Mouse (Mus musculus) lung, adult 2 months (tissue): ENCODE data around the gene Scrg1. TPM values are rescaled to one million over a fixed set of nuclear protein-coding genes. Genes with fewer than 3 reads are reported as not detected.

ENCODE experiments used
- DNase-seq: peaks from one replicate; pipeline ENCODE4 v3.0.0; 2022
- H3K4me1 ChIP-seq: fragments of 200-500 bp; 2 replicates; pipeline ENCODE4 v1.6.1; 2011; ENCODE audit warnings: low read length; ENCODE audit not compliant: control insufficient read depth, insufficient read depth
- H3K4me3 ChIP-seq: fragments of 200-500 bp; replicated peaks from 2 replicates; pipeline ENCODE3; 2011; ENCODE audit warnings: low read depth, mild to moderate bottlenecking, control low read depth, low read length; ENCODE audit errors: extremely low read depth
- CTCF ChIP-seq: fragments of 200-500 bp; IDR thresholded peaks from 2 replicates; pipeline ENCODE4 v1.5.1; 2011; ENCODE audit warnings: mild to moderate bottlenecking, low read length, control low read depth; ENCODE audit not compliant: insufficient read depth
- POLR2A ChIP-seq: fragments of 200-500 bp; IDR thresholded peaks from 2 replicates; pipeline ENCODE4 v1.6.1; 2011; ENCODE audit warnings: low read depth, mild to moderate bottlenecking, control low read depth, low read length, borderline replicate concordance; ENCODE audit errors: extremely low read depth
- WGBS: fragments of 180-500 bp; shearing (Covaris S2); methylation state at CpG from one replicate; pipeline ENCODE4 v1.1.7; 2018; 5-methylcytosine and 5-hydroxymethylcytosine counted together
- polyA plus RNA-seq: library from polyadenylated mRNA; depleted of rRNA; stranded (reverse); fragments of >200 nt; gene quantifications from 2 replicates; pipeline ENCODE4 v1.2.3, GENCODE M21; 2012; rRNA removed

Scrg1 gene
- polyA plus RNA-seq, result 0.64 and 0.68 TPM in 2 replicates

DNA sequence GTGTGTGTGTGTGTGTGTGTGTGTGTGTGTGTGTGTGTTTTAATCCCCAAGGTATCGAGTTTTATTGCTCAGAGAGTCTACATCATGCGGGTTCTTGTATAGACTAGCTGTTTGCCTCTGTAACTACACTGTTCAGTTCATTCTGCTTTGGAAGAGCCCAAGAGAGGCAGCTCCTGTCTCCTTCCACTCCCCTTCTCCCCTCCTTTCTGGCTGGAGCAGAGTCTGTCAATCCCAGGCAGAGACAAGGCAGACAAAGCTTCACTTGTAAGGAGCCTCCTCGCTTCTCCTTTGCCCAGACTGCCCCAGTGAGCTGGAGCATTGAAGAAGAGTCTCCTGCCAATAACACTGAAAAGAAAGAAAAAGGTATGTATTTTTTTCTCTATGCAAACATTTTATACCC, at the start of gene Scrg1:
Scrg1 (plus strand) TSS at position 159 of the 400 bp plus-strand sequence.
- DNase-seq, result no peak
- TF ChIP-seq POLR2A (no peak), CTCF (no peak)
- Histone ChIP-seq H3K4me3 (no peak within 1 kb of the TSS), H3K4me1 (no peaks in the 10 kb centered on the region)
- 81% methylated on average over 3 of the region's 3 CpGs for WGBS

DNA sequence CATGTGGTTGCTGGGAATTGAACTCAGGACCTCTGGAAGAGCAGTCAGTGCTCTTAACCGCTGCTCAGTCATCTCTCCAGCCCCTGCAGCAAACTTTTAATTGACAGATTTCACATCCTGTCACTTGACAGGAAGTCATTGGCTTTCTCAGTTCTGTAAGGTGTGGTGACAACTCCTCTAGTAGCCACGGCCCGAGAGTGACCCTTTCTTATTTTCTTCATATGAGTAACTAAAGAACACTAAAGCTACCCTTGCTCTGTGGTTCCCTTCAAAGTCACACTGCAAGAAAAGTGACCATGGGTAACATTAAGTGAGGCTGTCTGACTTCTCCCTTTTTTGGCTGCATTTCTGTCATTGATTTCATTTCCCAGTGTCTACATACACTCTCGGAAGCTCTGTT, 49.4 kb upstream of the Scrg1 start:
- no peak overlapping the region for H3K4me3 ChIP-seq
- no peak for DNase-seq
- WGBS, result 62% methylated on average over 4 of the region's 4 CpGs
- TF ChIP-seq POLR2A (no peak), CTCF (no peak)
- no peaks in the 10 kb centered on the region; the same call in 1 of the 2 replicates for H3K4me1 ChIP-seq

DNA sequence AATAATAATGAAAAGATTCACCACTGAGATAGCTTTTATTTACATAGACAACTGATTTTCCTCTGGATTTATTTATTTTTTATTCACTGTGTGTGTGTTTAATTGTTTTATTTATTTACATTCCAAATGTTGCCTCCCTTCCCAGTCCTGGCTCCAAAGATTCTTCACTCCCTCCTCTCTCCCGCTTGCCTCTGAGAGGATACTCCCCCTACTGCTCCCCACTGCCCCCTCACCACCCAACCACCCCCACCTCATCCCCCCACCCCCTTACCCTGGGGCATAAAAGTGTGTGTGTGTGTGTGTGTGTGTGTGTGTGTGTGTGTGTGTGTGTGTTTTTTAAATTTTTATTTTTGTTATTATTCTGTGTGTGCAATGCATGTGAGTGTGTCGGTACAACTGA, 46.4 kb upstream of the Scrg1 start:
- DNase-seq, result no peak
- WGBS, result 45% methylated on average over 2 of the region's 2 CpGs
- Histone ChIP-seq H3K4me1 (no peaks in the 10 kb centered on the region; the same call in 1 of the 2 replicates), H3K4me3 (no peak overlapping the region)
- TF ChIP-seq POLR2A (no peak), CTCF (no peak)

DNA sequence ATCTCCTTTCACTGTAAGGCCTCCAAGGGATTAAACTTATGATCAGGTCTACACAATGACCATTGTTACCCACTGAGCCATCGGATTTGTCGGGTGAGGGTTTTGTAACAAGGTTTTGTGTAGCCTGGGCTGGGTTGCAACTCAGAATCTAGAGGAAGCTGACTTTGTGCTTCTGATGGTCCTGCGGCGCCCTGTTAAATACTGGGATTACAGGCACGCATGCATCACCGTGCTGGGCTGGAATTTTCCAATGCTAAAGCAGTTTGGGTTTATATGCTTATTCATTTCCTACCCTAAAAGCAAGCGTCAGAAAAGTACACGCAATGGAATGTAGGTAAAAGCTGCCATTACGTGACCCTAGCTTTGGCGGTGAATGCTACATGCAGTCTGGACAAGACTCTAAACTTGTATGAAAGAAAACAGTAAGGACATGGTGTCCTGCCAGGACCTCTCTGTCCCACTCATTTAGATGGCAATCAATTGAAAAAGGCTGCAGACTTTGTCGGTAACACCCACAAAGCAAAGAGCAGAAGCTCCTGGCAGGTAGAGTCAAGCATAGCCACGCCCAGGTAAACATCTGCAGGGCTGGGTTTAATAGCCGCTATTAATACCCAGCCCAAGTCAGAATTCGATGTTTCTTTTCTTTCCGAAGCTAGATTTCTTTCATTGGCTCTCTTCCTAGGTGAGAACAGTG, 45.8 kb upstream of the Scrg1 start:
- no peak for TF ChIP-seq CTCF
- TF ChIP-seq POLR2A, result no peak
- DNase-seq, result no peak
- Histone ChIP-seq H3K4me1 (no peaks in the 10 kb centered on the region; the same call in 1 of the 2 replicates), H3K4me3 (no peak overlapping the region)
- 40% methylated on average over 15 of the region's 15 CpGs for WGBS

DNA sequence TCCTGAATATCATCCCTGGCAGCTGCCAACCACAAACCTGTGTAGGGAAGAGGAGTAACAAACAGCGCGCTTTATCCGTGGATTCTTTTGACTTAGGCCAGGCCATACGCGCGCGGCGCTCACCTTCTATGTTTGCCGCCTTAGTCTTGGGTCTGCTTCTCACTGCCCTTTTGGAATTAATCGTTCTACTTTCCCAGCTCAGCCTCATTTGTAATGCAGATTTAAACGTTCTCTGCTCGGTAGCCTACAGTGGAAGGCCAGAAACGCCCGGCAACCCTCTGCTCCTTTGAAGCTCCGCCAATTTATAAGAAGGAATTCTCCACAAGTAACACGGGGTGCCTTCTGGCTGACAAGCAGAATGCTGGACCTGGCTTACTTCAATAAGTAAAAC, 45.3 kb upstream of the Scrg1 start:
- 25% methylated on average over 16 of the region's 16 CpGs for WGBS
- no peaks in the 10 kb centered on the region; the same call in 1 of the 2 replicates for H3K4me1 ChIP-seq
- TF ChIP-seq CTCF (no peak), POLR2A (no peak)
- no peak for DNase-seq
- H3K4me3 ChIP-seq, result no peak overlapping the region

DNA sequence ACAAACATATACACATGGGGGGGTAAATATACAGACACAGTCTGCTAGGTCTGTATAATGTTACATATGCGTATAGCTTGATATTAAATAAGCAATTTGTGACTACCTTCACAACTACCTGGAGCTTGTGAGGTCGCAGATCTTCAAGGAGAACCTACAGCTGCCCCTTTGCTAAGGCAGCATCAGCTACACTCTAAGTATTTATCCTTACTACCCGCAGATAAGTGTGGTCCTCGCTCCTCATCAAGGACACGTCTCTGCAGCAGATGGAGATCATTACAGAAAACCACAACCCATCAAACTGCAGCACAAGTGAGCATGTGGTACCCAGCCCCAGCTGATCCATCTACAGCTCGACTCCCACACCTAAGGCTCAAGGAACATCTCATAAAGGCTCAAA, 44.4 kb upstream of the Scrg1 start:
- no peak for DNase-seq
- TF ChIP-seq POLR2A (no peak), CTCF (no peak)
- no peak overlapping the region for H3K4me3 ChIP-seq
- WGBS, result 75% methylated on average over 6 of the region's 6 CpGs
- H3K4me1 ChIP-seq, result no peaks in the 10 kb centered on the region; the same call in 1 of the 2 replicates

DNA sequence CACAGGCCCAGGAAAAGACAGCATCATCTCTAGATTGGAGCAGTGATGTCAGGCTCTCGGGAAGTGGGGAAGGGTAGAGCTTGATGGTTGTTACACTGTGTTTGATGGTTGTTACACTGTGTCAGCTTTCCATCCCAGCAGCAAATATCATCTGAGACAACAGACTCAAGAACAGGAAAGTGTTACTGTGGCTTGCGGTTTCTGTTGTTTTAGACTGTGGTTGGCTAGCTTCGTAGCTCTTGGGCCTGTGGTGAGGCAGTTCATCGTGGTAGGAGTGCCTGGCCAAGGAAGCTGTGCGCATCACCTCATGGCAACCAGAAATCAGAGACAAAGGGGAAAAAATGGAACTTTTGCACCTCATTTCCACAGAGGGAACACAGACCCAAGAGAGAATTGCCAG, 38.9 kb upstream of the Scrg1 start:
- TF ChIP-seq POLR2A, result no peak
- Histone ChIP-seq H3K4me1 (no peaks in the 10 kb centered on the region), H3K4me3 (no peak overlapping the region)
- WGBS, result 86% methylated on average over 5 of the region's 5 CpGs
- no peak for DNase-seq

DNA sequence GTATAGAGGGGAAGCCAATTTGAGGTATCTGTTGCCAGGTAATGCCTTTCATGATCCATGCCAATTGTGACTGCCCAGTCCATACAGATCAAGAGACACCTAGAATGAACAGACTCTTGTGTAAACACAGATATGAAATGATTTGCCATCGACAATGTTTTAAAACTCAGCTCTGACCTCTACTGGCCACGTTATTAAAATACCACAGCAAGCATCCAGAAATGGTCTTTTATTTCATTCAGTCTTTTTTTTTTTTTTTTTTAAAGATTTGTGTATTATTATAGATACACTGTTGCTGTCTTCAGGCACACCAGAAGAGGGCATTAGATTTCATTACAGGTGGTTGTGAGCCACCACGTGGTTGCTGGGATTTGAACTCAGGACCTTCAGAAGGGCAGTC, 29.6 kb upstream of the Scrg1 start:
- no peak overlapping the region for H3K4me3 ChIP-seq
- 8% methylated on average over 3 of the region's 3 CpGs for WGBS
- TF ChIP-seq CTCF, result no peak
- TF ChIP-seq POLR2A, result no peak
- no peak for DNase-seq
- peaks cover 4% of the 10 kb centered on the region for H3K4me1 ChIP-seq

DNA sequence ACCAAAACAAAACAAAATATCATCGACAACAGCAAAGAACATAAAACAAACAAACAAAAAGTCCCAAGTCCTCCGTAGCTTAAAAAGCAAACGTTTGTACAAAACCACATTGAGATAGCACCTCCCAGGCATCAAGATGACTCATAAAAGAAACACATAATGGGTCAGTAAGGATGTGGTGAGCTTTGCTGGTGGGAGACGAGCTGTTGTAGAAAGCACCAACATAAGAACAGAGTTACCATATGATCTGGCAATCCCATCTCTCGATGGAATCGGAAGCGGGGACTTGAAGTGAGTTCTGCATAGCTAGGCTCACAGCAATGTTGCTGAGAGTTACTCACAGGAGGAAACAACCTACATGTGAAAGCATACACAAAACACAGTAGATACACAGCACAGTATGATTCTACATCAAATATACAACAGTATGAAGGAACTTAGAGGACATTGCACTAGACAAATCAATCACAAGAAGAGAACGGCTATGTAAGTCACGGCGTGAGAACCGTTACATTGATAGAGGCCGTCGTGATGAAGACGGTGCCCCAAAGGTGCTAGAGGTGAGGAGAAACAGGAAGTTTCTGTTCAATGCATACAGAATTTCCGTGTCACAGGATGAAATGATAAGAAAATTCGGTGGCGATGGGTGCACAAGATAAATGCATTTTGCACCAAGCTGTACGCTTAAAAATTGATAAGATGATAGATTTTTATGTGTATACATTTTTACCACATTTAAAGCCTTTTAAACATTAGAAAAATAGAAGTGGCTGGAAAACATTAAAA, 27.9 kb upstream of the Scrg1 start:
- WGBS, result 49% methylated on average over 18 of the region's 18 CpGs
- no peak overlapping the region for H3K4me3 ChIP-seq
- TF ChIP-seq CTCF (no peak), POLR2A (no peak)
- no peak for DNase-seq
- H3K4me1 ChIP-seq, result peaks cover 4% of the 10 kb centered on the region

DNA sequence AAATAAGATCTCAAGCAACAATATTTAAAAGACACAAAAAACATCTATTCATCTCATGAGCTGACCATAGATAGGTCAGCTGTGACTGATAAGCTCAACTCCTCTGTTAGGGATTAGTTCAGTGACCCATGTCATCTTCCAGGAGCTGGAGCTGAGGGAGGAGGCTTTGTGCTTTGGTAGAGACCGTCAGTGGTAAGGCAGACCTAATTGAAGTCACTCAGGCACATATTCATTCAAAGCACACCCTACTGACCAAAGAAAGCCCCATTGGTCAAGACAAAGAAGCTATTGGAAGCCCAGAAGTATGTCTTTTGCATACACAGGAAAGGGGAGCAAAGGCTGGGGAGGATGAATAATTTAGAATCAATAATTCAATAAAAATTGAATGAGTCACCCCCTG, 27.2 kb upstream of the Scrg1 start:
- Histone ChIP-seq H3K4me1 (peaks cover 4% of the 10 kb centered on the region), H3K4me3 (no peak overlapping the region)
- TF ChIP-seq POLR2A (no peak), CTCF (no peak)
- no peak for DNase-seq
- WGBS, result 26% methylated on average over 1 of the region's 1 CpGs
